Mouse (Mus musculus) retina, postnatal 1 day (tissue): ENCODE results near the gene Ccl6.

ENCODE experiments used
- DNase-seq: peaks from one replicate; pipeline ENCODE4 v3.0.0-alpha.2; 2012

Ccl6 gene

GRCm38 (mm10) chr11:83595669-83596455 lies 3.0 kb upstream of the Ccl6 start:
- DNase-seq, result no peak

GRCm38 (mm10) chr11:83593453-83593852 lies 566 bp upstream of the Ccl6 start:
- DNase-seq, result no peak

GRCm38 (mm10) chr11:83584232-83584631 lies 8.7 kb downstream of the Ccl6 start:
- no peak for DNase-seq

- DNase-seq, result no peak
Observed at GRCm38 (mm10) chr11:83583450-83583754, 9.5 kb downstream of the Ccl6 start.

- DNase-seq, result no peak
Observed at GRCm38 (mm10) chr11:83582626-83583449, 10.0 kb downstream of the Ccl6 start.

GRCm38 (mm10) chr11:83581626-83582610 lies 11.0 kb downstream of the Ccl6 start:
- DNase-seq, result no peak

- DNase-seq, result no peak
Observed at GRCm38 (mm10) chr11:83580699-83581232, 12.1 kb downstream of the Ccl6 start.

- DNase-seq, result no peak
Observed at GRCm38 (mm10) chr11:83578999-83579398, 13.9 kb downstream of the Ccl6 start.

GRCm38 (mm10) chr11:83578186-83578760 lies 14.6 kb downstream of the Ccl6 start, which contains the start of gene Ccl9:
Gene Ccl9 (minus strand): TSS chr11:83578636.
- DNase-seq, result no peak

- no peak for DNase-seq
Observed at GRCm38 (mm10) chr11:83576927-83577555, 15.8 kb downstream of the Ccl6 start.

GRCm38 (mm10) chr11:83572834-83573233 lies 20.1 kb downstream of the Ccl6 start:
- no peak for DNase-seq

GRCm38 (mm10) chr11:83572223-83572622 lies 20.7 kb downstream of the Ccl6 start:
- no peak for DNase-seq

- DNase-seq, result no peak
Observed at GRCm38 (mm10) chr11:83570189-83570588, 22.7 kb downstream of the Ccl6 start.

- no peak for DNase-seq
Observed at GRCm38 (mm10) chr11:83569249-83569648, 23.6 kb downstream of the Ccl6 start.

GRCm38 (mm10) chr11:83568786-83569185 lies 24.1 kb downstream of the Ccl6 start:
- no peak for DNase-seq

- DNase-seq, result no peak
Observed at GRCm38 (mm10) chr11:83568061-83568460, 24.8 kb downstream of the Ccl6 start.

GRCm38 (mm10) chr11:83567311-83567710 lies 25.6 kb downstream of the Ccl6 start:
- no peak for DNase-seq

GRCm38 (mm10) chr11:83566617-83567016 lies 26.3 kb downstream of the Ccl6 start:
- no peak for DNase-seq

- DNase-seq, result no peak
Observed at GRCm38 (mm10) chr11:83563754-83564153, 29.1 kb downstream of the Ccl6 start.

GRCm38 (mm10) chr11:83562311-83562887 lies 30.5 kb downstream of the Ccl6 start:
- no peak for DNase-seq

- DNase-seq, result no peak
Observed at GRCm38 (mm10) chr11:83560405-83560804, 32.5 kb downstream of the Ccl6 start.
